Mouse (Mus musculus): Measurements from ENCODE around the gene Ctag2. TPM values are rescaled to one million over a fixed set of nuclear protein-coding genes. Genes with fewer than 3 reads are reported as not detected.

Gene Ctag2
- 107 TPM for polyA plus RNA-seq (2014; fragmentation: Illumina TruSeq; extraction: RNeasy Lipid Tissue Mini Kit (QIAGEN cat#74804); ENCODE audit: low read depth, low replicate concordance)

DNA sequence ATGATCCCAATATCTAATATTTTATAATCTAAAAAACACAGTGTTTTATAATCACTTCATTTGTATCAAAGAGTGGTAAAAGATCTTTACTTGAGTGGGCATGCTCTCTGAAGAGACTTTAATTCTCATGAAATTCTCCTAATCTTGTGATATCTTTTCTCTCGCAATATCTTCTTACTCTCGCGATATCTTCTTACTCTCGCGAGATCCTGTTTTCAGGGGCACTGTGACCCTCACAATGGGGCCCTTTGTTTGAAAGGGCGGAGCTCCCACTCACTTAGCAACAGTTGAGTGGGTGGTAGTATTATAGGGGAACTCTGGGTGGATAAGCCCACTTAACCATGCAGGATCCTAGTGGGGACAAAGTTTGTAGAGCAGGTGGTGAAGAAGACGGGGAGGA, at the start of gene Ctag2:
Gene Ctag2 (plus strand): TSS at position 301 of the 400 bp plus-strand sequence.

Data from testis, adult 10 weeks (tissue).